13 mouse cellular contexts compared by ENCODE assay signal in genomic region chr14:19969011-19969521, GRCm38 (mm10). TPM values are rescaled to one million over a fixed set of nuclear protein-coding genes. Genes with fewer than 3 reads are reported as not detected.
DNase-seq lines count a peak whose midpoint lies in the region; ATAC-seq and TF ChIP-seq lines count a peak whose summit lies in the region.
"Had no signal": no experiment of that assay in that cellular context is flagged by ENCODE, and none has a peak within 500 bp of the region (broad histone marks: within the 10 kb centered on the region; RNA-seq: fewer than 3 reads in every experiment).

No protein-coding gene starts in this region.

- no peak for TF ChIP-seq CTCF in stomach, postnatal 0 days (IDR thresholded peaks at IDR 0.05; ENCODE audit: low read depth)

- no peak overlapping the region for H3K9ac ChIP-seq in forebrain, embryonic 11.5 days (ENCODE audit: low read length)
- no peak overlapping the region for H3K9ac ChIP-seq in midbrain, embryonic 13.5 days (replicated peaks)
- H3K9ac ChIP-seq in midbrain, embryonic 15.5 days, result no peak overlapping the region
- H3K9ac ChIP-seq in stomach, postnatal 0 days (ENCODE audit: low read length), result no peak overlapping the region
- H3K9ac ChIP-seq: limb, embryonic 12.5 days; neural tube, embryonic 13.5 days; stomach, embryonic 15.5 days had no signal

- no peak for TF ChIP-seq EP300 in stomach, postnatal 0 days (optimal IDR thresholded peaks at IDR 0.05)

- 58% methylated on average over 5 of the region's 5 CpGs for WGBS in forebrain, embryonic 10.5 days
- WGBS in forebrain, embryonic 11.5 days, result 47% methylated on average over 5 of the region's 5 CpGs
- 61% methylated on average over 5 of the region's 5 CpGs for WGBS in midbrain, embryonic 10.5 days
- WGBS in midbrain, embryonic 13.5 days, result 50% methylated on average over 5 of the region's 5 CpGs
- 48% methylated on average over 5 of the region's 5 CpGs for WGBS in midbrain, embryonic 15.5 days
- WGBS in stomach, postnatal 0 days, result 52% methylated on average over 5 of the region's 5 CpGs

- peaks cover 9% of the 10 kb centered on the region for H3K36me3 ChIP-seq in forebrain, embryonic 10.5 days (replicated peaks)
- H3K36me3 ChIP-seq in forebrain, embryonic 11.5 days (ENCODE audit: control insufficient read depth, insufficient read depth, low read length), result no peaks in the 10 kb centered on the region
- 0 out of 2 replicates have a peak, but pooled peaks cover 3% of the 10 kb centered on the region for H3K36me3 ChIP-seq in midbrain, embryonic 10.5 days
- no peaks in the 10 kb centered on the region for H3K36me3 ChIP-seq in midbrain, embryonic 13.5 days
- no peaks in the 10 kb centered on the region for H3K36me3 ChIP-seq in midbrain, embryonic 15.5 days (replicated peaks)
- H3K36me3 ChIP-seq in stomach, postnatal 0 days (ENCODE audit: control insufficient read depth, insufficient read depth, low read length), result no peaks in the 10 kb centered on the region
- H3K36me3 ChIP-seq: limb, embryonic 12.5 days; neural tube, embryonic 13.5 days; stomach, embryonic 15.5 days had no signal

- peaks cover 64% of the 10 kb centered on the region for H3K4me1 ChIP-seq in forebrain, embryonic 10.5 days
- H3K4me1 ChIP-seq in forebrain, embryonic 11.5 days (replicated peaks; ENCODE audit: control insufficient read depth, insufficient read depth, low read length), result peaks cover 21% of the 10 kb centered on the region
- H3K4me1 ChIP-seq in midbrain, embryonic 10.5 days, result peaks cover 62% of the 10 kb centered on the region
- H3K4me1 ChIP-seq in midbrain, embryonic 13.5 days (replicated peaks), result peaks cover 81% of the 10 kb centered on the region
- H3K4me1 ChIP-seq in midbrain, embryonic 15.5 days, result peaks cover 75% of the 10 kb centered on the region
- no peaks in the 10 kb centered on the region for H3K4me1 ChIP-seq in stomach, postnatal 0 days (replicated peaks; ENCODE audit: control insufficient read depth, insufficient read depth)

- H3K4me2 ChIP-seq in forebrain, embryonic 11.5 days (ENCODE audit: low read depth, low read length, severe bottlenecking), result no peak overlapping the region
- H3K4me2 ChIP-seq in midbrain, embryonic 13.5 days (replicated peaks), result no peak overlapping the region
- 0 out of 2 replicates have a peak overlapping the region, but pooled peaks have one; percentile 5 for H3K4me2 ChIP-seq in midbrain, embryonic 15.5 days
- H3K4me2 ChIP-seq in stomach, postnatal 0 days (replicated peaks; ENCODE audit: low read depth), result no peak overlapping the region
- H3K4me2 ChIP-seq: limb, embryonic 12.5 days; neural tube, embryonic 13.5 days; stomach, embryonic 15.5 days had no signal

- DNase-seq in forebrain, embryonic 10.5 days (ENCODE audit: extremely low spot score, low spot score), result no peak
- no peak for DNase-seq in forebrain, embryonic 11.5 days (ENCODE audit: low spot score)
- no peak for DNase-seq in midbrain, embryonic 10.5 days (ENCODE audit: low spot score)
- DNase-seq in brain, adult 2 months (ENCODE audit: low read depth, low spot score), result peak; percentile 43
- DNase-seq in stomach, postnatal 0 days (ENCODE audit: low spot score), result no peak
- DNase-seq in cerebellum, adult 9-10 months, result no peak
- DNase-seq: adrenal gland, postnatal 14 days; cerebellum, postnatal 10 days had no signal

- no peak for ATAC-seq in forebrain, embryonic 11.5 days (replicated peaks; ENCODE audit: low FRiP score)
- ATAC-seq in midbrain, embryonic 13.5 days, result no peak
- no peak for ATAC-seq in midbrain, embryonic 15.5 days (replicated peaks)
- no peak for ATAC-seq in stomach, postnatal 0 days (ENCODE audit: low FRiP score, low TSS enrichment)

- peak overlapping the region; percentile 26; the same call in 1 of the 2 replicates for H3K27ac ChIP-seq in forebrain, embryonic 10.5 days
- H3K27ac ChIP-seq in forebrain, embryonic 11.5 days (ENCODE audit: low read depth, low read length), result no peak overlapping the region
- peak overlapping the region; percentile 23; the same call in 1 of the 2 replicates for H3K27ac ChIP-seq in midbrain, embryonic 10.5 days (replicated peaks)
- no peak overlapping the region for H3K27ac ChIP-seq in midbrain, embryonic 13.5 days
- 0 out of 2 replicates have a peak overlapping the region, but pooled peaks have one; percentile 33 for H3K27ac ChIP-seq in midbrain, embryonic 15.5 days
- H3K27ac ChIP-seq in stomach, postnatal 0 days (replicated peaks), result no peak overlapping the region
- H3K27ac ChIP-seq: limb, embryonic 12.5 days; neural tube, embryonic 13.5 days; stomach, embryonic 15.5 days had no signal

- no peaks in the 10 kb centered on the region for H3K9me3 ChIP-seq in forebrain, embryonic 10.5 days
- no peaks in the 10 kb centered on the region; the same call in 1 of the 2 replicates for H3K9me3 ChIP-seq in forebrain, embryonic 11.5 days (ENCODE audit: control insufficient read depth, low read length)
- H3K9me3 ChIP-seq in midbrain, embryonic 10.5 days (replicated peaks), result no peaks in the 10 kb centered on the region
- no peaks in the 10 kb centered on the region for H3K9me3 ChIP-seq in midbrain, embryonic 13.5 days
- H3K9me3 ChIP-seq in midbrain, embryonic 15.5 days, result no peaks in the 10 kb centered on the region
- no peaks in the 10 kb centered on the region for H3K9me3 ChIP-seq in stomach, postnatal 0 days (ENCODE audit: control insufficient read depth, low read length)
- H3K9me3 ChIP-seq: limb, embryonic 12.5 days; neural tube, embryonic 13.5 days; stomach, embryonic 15.5 days had no signal

- no peaks in the 10 kb centered on the region for H3K27me3 ChIP-seq in forebrain, embryonic 10.5 days (ENCODE audit: poor library complexity, severe bottlenecking)
- H3K27me3 ChIP-seq in forebrain, embryonic 11.5 days (ENCODE audit: control insufficient read depth, insufficient read depth, low read length), result no peaks in the 10 kb centered on the region
- no peaks in the 10 kb centered on the region for H3K27me3 ChIP-seq in midbrain, embryonic 10.5 days (ENCODE audit: low read depth, poor library complexity, severe bottlenecking)
- no peaks in the 10 kb centered on the region for H3K27me3 ChIP-seq in midbrain, embryonic 13.5 days
- H3K27me3 ChIP-seq in midbrain, embryonic 15.5 days (replicated peaks), result no peaks in the 10 kb centered on the region
- no peaks in the 10 kb centered on the region for H3K27me3 ChIP-seq in stomach, postnatal 0 days (ENCODE audit: control insufficient read depth, insufficient read depth, low read length)
- H3K27me3 ChIP-seq: limb, embryonic 12.5 days; neural tube, embryonic 13.5 days; stomach, embryonic 15.5 days had no signal

- no peak overlapping the region for H3K4me3 ChIP-seq in forebrain, embryonic 10.5 days
- no peak overlapping the region for H3K4me3 ChIP-seq in forebrain, embryonic 11.5 days (ENCODE audit: low read depth, low read length)
- no peak overlapping the region for H3K4me3 ChIP-seq in midbrain, embryonic 10.5 days
- H3K4me3 ChIP-seq in midbrain, embryonic 13.5 days (replicated peaks), result no peak overlapping the region
- H3K4me3 ChIP-seq in midbrain, embryonic 15.5 days, result no peak overlapping the region
- no peak overlapping the region for H3K4me3 ChIP-seq in stomach, postnatal 0 days (ENCODE audit: low read depth, low read length)
- H3K4me3 ChIP-seq: limb, embryonic 12.5 days; neural tube, embryonic 13.5 days; stomach, embryonic 15.5 days had no signal

RNA-seq across cellular contexts. Expression of gene Gng2, which starts 8.4 kb away (rescaled TPM):
- 81.0 and 86.1 TPM in 2 replicates for polyA plus RNA-seq in forebrain, embryonic 10.5 days (2016; fragmentation: Nextera tagmentation; extraction: Ambion mirVana)
- 138 and 142 TPM in 2 replicates for polyA plus RNA-seq in forebrain, embryonic 11.5 days (2014; fragmentation: Nextera tagmentation; extraction: Ambion mirVana)
- polyA plus RNA-seq in midbrain, embryonic 10.5 days (2016; fragmentation: Nextera tagmentation; extraction: Ambion mirVana), result 82.4 and 121 TPM in 2 replicates
- 367 and 370 TPM in 2 replicates for polyA plus RNA-seq in midbrain, embryonic 13.5 days (2015; fragmentation: Nextera tagmentation; extraction: Ambion mirVana)
- polyA plus RNA-seq in midbrain, embryonic 15.5 days (2015; fragmentation: Nextera tagmentation; extraction: Ambion mirVana), result 452 and 467 TPM in 2 replicates
- polyA plus RNA-seq in stomach, postnatal 0 days (2015; fragmentation: Nextera tagmentation; extraction: Ambion mirVana), result 17.1 and 17.7 TPM in 2 replicates

Comparison
In these comparisons a context has a peak if more than half of its experiments do, and no peak if none do; other contexts are left out.
1. H3K27ac ChIP-seq: peak in forebrain, embryonic 10.5 days (single experiment), midbrain, embryonic 10.5 days (single experiment) and midbrain, embryonic 15.5 days (single experiment); none in forebrain, embryonic 11.5 days (single experiment), midbrain, embryonic 13.5 days (single experiment) and stomach, postnatal 0 days (single experiment).